Mouse (Mus musculus): ENCODE results near the gene Cacna2d3.

The Cacna2d3 gene

DNA sequence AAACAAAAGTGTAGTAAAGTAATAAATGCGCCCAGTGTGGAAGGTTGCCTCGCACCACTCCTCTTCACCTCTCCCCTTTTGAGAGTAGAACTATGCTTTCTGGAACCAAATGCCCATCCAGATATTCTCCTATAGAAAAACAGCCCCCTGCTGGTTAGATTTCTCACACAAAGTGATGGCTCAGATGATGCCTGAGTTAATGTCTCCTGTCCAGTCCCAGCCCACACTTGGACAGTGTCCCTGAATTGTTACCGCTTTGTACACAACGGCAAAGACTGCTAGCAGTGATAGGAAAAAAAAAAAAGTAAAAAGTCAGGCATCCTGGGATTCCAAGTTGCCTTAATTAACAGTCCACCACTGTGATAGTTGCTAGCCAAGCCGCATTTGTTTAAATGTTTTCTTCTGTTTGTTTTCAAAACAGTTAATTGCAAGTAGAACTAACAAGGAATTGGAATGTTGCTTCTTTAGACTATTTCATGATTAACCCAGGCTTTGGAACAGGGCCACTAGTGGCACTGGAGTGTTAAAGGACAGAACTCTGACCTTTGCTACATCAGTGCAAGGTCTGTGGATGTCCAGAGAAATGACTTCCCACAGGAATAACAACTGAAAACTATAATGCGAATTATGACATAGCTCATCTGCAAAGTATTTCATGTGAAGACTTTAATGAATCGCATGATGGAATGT lies 733.3 kb downstream of the Cacna2d3 start:
- DNase-seq, result no peak

DNA sequence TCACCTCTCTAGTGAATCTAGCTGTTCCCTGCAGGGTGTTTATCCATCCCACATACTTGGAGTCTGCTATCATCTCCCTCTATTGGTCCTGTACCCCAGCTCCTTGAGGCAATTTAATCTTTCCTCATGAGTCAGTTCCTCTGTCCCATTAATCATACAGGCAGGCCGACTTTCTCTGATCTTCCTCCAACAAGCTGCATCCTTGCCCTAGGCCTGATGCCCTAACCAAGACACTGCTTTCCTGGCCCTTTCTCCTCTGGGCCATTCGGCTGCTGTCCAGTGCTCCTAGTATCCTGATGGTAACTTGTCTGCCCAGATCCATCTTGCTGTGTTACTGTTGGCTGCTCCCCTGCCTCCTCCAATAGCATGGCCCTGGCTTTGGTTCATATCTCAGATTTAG lies 737.4 kb downstream of the Cacna2d3 start:
- DNase-seq, result no peak

DNA sequence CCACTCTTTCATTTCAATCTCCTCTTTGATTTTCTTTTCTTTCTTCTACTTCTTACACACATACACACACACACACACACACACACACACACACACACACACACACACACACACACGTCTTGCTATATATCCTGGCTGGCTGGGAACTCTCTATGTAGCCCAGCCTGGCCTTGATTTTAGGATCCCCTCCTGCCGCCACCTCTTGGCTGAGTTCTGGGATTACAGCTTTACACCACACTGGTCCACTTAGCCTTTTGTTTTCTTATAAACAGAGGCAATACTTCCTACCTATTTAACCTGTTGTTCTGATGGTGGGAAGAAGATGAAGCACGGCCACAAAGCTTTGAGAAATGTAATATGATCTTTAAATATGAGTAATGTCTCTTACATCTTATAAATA lies 741.2 kb downstream of the Cacna2d3 start:
- DNase-seq, result no peak

DNA sequence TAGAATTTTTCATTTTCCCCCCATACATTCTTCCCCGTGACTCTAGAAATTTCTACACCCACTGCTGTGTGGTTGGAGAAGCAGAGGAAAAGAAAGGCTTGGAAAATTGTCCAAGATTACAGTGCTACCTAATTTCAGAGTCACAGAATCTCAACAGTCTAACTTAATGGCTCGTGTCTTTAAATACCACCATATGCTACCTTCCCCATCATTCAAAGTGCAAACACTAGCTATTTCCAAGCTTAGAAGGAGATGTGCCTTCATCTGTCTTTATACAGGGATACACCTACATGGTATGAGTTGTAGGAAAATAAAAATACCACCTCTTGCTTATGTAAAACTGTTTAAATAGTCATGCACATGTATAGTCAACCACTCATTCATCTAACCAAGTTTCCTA lies 742.4 kb downstream of the Cacna2d3 start:
- DNase-seq, result no peak

DNA sequence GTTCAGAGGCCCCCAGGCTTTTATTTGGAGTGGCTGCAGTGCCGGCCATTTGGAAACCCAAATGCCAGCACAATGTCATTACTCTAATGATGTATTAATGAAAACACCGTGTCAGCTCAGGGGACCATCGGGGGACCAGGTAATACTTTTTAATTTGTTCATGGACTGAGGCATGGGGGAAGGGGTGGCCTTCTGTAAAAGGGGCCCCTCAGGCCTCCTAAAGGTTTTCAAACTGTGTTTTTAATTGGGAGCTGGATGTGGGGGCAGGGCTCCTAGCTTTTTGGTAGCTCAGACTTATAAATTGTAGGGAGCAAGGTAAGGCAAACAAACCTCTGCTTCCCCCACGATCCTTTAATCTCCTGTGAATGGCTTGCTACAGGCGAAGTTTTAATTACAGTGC lies 749.0 kb downstream of the Cacna2d3 start:
- DNase-seq, result no peak

DNA sequence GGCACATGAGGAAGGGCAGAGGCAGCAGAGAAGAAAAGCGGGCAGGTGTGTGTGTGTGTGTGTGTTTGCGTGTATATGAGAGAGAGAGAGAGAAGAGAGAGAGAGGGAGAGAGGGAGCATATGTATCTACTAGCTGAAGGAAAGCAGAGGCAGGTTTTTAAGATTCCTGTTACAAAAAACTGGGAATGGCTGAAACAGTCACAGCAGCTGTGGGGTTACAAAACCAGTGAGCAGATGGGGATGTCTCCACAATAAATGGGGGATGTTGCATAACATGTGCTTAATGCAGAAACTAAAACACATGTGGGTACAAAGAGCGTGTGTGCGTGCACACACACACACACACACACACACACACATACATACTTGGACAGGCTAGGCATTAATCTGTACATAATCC lies 752.4 kb downstream of the Cacna2d3 start:
- no peak for DNase-seq

DNA sequence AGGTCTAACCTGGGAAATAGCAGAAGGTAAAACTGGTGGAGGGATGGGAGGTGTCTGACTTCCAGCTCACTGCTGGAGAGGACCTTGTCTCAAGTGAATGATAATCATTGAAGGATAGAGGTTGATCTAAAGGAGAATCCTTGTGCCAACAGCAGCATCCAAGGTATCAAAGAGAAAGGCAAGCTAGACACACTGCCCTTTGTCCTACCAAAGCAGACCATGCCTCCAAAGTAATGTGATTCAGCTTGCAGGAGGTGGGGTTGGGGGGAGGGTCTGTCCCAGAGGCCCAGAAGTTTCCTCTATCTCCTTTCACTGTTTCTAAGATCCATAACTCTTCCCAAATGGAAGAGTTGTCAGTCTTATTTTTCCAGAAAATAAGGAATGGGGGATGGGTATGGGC lies 754.8 kb downstream of the Cacna2d3 start:
- no peak for DNase-seq

DNA sequence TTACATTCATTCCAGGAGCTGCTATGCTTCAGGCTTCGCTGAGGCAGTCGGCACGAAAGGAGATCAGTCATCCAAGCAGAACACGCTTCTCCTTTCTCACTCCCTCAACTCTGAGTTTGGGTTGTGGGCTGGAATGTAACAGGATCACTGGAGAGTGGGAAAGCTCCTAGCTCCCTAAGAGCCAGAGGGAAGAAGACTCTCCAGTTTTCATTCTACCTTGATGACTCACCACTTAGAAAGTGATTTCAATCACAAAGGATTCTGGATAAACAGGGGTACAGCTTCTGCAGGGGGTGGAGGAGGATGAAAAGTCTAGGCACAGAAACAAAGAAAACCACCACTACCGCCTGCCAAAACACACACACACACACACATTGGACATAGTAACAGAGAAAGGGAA lies 760.3 kb downstream of the Cacna2d3 start:
- DNase-seq, result no peak

DNA sequence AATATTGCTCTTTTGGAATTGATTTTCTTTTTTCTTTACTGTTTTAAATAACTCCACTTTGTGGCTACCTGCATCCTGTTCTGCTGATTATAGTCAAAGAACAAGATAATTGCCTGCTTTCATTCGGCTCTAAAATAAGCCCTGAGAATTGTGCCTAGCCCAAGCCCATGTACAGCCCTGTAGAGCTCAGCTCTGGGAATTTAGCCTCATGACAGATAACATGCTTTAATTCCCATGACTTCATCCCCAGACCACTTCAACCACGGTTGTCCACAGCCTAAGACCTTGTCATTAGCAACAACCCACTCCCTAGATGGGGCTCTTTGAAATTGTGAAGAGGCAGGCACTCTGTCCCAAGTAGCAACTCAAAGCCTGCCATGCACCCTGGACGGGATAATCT lies 762.6 kb downstream of the Cacna2d3 start:
- no peak for DNase-seq

DNA sequence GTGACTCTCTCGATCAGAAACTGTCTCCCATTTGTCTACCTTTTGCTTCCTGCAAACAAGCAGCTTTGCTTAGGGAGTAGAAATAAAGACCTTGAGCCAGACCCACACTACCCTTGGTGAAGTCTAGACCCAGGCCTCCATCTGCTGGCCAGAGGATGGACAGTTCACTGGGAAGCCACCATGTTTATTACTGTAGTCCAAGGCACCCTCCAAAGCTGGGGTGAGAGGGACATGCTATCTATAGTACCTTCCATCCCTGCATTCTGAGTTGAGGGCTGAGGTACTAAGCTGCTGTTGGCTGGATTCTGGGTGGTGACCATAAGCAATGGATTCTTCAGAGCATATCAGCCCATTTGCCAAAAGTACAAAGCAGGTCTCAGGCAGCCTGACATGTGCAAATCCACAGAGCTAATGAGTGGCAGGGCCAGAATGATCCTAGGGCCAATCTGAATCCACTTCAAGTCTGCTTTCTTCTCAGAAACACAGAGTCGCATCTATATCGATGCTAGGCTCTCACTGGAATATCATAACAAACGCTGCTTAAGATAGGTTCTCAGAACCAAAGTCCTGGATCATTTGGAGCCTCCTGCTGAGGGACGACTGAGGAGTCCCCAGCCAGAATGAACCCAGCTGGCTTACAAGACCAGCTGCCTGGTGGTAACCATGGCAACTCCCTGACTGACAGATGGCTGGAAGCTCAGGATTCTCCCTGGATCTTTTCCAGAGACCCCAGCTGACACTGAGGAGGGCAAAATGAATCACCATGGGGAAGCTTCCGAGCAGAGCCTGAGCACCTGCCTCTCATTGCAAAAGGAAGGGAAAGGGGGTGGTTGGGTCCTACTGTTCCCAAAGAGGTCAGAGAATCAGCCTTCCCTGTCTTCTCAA lies 763.3 kb downstream of the Cacna2d3 start:
- no peak for DNase-seq

DNA sequence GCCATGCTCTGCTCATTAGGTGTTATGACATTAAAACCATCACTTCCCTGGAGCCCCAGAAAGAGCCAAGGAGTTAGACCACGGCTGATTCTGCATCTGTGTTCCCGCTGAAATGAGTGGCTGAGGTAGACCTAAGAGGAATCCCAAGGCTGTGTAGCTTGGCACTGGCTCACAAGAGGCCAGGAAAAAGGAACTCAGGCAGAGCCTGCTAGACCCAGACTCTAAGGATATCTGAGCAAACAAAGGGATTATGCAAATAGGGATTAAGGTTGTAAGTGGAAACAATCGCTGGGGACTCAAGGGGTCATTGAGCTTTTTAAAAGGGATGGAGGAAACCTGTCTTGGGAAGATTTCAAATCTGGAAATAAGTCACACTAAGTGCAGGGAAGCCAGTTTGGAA lies 766.5 kb downstream of the Cacna2d3 start:
- DNase-seq, result no peak

DNA sequence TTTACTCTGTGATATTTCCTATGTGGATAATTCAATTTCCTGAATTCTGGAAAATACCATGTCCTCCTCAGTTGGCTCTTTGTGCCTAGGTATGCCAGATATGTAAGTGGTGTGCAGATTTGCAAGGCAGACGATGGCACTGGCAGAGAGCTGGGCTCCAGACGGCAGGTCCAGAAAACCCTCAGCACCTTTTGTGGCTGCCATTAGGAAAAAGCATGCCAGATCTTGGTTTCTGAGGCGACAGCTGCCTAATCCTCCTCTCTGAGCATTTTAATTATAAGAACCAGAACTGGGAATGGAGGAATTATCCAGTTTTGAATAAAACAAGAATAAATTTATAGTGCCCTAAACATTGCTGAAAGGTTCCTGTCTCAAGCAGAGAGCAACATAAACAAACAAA lies 767.1 kb downstream of the Cacna2d3 start:
- DNase-seq, result no peak

DNA sequence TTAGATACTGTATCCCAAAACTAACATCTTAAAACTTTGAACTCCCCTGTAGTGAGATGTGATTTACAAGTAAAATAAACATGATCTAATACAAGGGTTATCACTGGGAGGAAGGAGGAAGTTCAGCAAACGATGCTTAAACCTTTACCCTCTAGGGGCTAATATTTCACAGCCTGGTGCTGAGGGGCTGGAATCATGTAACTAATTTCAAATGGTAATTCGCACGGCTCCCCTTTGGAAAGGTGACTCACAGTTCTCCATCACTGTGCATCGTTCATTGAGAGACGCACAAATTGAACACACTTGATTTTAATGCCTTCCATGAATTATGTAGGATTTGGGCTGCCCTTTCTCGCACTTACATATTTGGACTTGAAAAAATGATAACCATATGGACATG lies 767.6 kb downstream of the Cacna2d3 start:
- no peak for DNase-seq

DNA sequence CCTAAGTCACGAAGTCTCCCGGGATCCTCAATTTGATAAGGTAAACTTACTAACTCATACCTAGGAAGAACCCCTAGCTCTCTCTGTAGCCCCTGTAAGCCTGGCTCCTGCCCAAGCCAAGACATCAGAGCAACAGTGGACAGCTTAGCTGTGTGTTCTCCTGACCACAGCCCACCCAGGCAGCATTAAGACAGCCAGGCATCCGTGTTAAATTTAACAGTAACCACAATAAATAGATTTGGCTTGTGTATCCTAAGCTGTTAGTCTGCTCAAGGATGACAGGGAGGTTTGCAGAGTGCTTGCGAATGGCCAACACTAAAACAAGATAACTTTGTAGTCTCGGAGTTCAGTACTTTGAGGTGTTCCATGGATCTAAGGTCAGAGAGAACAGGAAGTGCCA lies 768.3 kb downstream of the Cacna2d3 start:
- DNase-seq, result no peak

DNA sequence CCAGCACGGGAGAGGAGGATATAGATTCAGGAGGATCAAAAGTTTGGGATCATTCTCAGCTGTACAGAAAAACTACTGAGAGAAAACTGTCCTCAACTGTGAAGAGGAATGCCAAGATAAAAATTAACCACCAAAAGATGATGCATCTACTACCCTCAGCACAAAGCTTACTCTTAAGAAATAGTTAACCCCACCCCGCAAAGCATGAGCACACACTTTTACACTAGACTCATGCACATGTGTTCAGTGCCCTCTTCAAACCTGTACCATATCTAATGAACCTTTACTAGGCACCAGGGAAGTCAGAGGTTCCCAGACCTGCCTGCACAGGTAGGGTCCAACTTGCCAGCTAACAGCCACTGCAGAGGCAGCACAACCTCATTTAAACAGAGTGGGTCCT lies 771.2 kb downstream of the Cacna2d3 start:
- no peak for DNase-seq

DNA sequence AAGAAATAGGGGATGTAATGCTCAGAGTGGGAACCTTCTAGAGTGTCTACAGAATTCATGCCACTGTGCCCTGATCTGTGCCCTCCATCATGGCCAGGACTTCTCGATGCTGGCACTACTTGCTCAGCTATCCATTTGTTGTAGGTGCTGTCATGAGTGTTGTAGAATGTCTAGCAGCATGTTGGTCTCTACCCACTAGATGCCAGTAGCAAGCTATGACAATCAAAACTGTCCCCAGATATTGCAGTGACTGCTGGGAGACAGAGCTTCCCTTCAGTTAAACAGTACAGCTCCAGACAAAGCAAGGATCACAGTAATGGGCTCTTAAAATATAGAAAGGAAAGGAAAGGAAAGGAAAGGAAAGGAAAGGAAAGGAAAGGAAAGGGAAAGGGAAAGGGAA lies 771.9 kb downstream of the Cacna2d3 start:
- no peak for DNase-seq

DNA sequence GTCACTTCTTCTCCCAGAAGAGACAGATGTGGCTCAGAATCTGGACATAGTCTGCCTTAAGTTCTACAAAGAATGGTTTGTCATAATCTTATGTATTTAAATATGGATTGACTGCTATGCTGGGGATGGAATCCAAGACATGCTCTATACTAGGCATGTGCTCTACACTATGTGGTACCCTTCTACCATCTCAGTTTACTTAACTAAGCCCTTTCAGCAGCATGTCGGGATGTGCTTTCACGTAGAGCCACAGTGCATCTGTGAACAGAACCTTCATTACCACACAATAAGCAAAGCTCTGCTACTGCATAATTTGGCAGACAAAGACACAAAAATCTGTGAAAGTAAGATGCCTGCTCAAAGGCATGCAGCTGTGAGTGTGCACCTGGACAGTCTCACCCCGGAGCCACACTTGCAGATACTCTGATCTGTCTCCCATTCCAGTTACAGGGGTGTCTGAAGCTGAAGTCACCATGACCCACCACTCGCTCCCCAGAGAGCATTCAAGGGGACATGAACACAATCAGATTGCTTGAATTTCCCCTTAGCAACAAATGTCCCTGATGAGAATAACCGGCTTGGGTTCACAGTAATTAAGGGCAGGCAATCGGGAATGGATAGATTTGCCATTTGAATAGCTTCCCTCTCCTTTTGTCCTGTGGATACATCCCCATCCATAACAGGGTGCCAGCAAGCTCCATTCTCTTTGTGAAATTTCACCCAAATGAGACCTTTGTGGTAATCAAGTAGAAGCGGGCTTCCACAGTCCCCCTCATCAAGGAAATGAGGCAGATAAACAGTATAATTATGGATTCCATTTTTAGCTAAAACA lies 773.4 kb downstream of the Cacna2d3 start:
- DNase-seq, result no peak

DNA sequence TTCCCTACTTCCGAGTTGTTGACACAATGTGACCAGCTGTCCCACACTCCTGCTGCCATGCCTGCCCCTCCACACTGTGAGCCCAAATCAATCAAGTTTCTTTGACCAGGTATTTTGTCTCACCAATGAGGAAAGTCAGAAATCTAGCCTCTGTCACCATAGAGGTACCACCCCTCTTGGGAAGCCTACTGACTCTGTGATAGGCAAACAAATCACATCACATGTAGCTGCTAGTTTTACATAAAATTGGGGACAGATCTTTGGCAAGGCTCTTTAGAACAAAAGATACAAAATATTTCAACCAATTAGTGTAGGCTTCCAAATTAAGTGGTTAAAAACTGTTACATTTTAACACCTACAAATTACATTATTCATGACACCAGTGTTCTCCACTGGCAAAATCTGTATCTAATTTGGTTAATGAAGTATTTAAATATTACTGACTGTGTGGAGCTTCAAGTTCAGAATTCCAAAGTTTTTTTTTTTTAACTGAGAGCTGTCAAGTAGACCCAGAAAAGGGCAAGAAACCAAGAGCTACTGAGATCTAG lies 788.8 kb downstream of the Cacna2d3 start:
- DNase-seq, result no peak

DNA sequence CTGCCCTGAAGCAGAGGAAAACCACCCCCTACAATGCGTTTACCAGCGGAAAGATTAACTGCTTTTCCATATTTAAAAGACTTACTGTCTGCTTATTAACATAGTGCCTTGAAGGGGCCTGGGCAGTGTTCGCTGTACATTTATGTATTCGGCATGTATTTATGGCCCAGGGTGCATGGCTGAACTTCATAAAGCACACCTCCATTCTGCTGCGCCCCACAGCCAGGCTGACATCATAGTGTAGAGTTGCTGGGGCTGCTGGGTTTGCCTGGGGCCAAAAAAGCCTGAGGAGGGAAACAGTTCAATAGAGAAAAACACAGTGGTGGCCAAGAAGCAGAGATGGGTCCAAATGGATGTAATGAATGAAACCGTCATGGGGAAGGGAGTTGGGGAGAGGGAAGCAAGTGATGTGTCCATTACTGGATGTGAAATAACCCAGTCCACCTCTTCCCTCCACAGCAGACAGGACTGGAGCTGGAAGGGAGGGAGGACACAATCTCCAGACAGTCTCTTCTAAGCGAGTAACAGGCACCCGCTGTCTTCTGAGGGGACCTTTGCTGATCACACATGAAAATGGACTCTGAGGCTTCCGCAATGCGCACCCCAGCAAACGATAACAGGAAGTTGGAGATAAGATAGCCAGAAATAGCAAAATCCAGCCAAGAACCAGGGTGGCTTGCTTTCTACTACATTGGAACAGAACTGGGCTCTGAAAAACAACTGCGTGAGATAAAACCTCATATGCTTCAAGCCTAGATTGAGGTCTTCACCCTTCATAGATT lies 798.3 kb downstream of the Cacna2d3 start:
- no peak for DNase-seq

DNA sequence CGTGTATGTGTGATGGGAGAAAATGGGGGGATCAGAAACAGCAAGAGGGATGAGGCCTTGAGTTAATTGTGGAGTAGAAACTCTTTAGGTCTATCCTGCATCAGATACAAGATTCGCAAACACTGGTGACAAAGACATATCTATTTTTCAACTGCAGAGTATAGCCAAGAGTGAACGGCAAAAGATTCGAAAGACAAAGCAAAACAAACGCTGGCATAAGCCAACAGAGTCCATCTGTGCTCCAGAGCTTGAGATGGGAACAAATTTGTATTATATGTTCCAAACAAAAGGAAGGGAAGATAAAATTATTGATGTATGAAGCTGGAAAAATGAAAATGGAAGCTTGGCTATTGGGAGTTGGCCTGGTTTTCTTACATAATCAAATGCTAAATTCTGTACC lies 802.8 kb downstream of the Cacna2d3 start:
- no peak for DNase-seq

DNA sequence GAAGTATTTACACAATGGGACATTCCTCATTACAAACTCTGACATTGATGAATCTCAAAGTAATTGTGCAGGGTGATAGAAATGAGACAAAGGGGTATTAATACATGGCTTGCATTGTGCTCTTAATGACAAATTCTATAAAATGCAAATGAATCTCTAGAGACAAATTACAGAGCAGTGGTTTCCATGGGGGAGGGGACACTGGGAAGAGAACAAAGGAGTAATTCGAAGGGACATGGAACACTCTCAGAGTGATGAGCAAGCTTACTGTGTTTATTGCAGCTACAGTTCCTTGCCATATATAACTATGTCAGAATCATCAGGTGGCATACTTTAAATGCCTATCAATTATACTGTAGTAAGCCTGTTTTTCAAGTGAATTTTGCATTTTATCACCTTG lies 806.7 kb downstream of the Cacna2d3 start:
- DNase-seq, result no peak

DNA sequence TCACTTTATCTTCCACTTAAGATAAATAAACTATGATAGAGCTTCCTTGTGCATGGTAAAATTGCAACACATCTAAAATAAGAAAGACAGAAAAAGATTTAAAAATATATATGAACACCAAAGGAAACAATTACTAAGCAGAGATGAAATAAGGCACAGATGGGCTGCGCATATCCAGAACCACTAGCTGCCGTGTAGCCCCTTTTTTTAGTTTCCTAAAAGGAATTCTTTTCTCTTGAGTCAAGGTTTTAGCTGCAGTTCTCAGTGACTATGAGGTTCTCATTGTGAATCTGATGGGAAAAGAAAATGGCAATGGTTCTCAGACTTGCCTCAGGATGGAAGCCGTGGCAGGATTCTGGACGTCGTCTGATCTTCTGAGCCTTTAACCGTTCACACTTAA lies 814.0 kb downstream of the Cacna2d3 start:
- DNase-seq, result no peak

DNA sequence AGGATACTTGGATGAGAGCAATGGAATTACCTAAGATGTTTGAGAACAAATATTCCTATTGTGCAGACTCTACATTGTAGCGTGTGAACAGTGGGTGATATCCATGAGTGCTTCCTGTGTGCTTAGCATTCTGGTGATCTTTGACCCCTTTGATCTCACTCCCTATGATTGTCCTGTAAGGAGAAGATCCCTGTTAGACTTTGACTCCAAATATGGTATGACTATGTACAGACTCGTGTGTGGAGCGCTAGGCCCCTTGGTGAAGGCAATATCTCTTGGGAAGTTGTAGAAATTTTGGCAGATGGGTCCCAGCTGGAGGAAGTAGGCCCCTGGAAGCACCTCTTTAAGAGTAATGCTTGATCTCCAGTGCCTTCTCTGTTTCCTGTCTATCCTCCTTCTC lies 829.1 kb downstream of the Cacna2d3 start:
- no peak for DNase-seq
